Mouse (Mus musculus): ENCODE results near the gene Svop. TPM values are rescaled to one million over a fixed set of nuclear protein-coding genes. Genes with fewer than 3 reads are reported as not detected.

Gene Svop
- polyA plus RNA-seq, 1 experiment: 0.33 TPM

DNA sequence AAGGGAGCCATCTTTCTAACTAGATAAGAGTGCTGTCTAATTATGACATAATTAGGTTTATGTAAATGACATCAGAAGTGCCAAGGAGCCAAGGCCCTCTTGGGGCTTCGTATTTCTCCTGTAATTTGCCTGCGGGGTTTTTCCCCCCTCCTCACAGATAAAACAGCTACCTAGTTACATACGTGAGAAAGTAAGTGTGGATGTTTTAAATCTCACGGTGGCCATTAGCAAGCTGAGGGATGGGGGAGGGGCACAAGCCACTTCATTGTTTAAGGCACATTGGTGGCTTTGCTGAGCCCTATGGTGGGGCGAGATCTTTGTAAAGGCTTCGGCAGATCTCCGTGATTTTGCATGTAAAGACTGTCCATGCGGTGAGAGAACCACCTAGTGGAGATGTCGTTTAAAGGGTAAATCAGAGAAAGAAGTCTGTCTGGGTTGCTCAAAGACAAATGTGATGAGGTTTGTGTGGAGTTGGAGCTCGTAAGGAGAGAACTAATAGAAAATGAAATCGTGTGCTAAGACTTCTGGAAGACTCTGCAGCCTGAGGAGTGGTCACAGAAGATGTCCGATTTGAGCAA is 42.5 kb downstream of the Svop start:
- DNase-seq (ENCODE audit: low read depth, low spot score): no peak
- WGBS: 47% methylated on average over 12 of the region's 12 CpGs

DNA sequence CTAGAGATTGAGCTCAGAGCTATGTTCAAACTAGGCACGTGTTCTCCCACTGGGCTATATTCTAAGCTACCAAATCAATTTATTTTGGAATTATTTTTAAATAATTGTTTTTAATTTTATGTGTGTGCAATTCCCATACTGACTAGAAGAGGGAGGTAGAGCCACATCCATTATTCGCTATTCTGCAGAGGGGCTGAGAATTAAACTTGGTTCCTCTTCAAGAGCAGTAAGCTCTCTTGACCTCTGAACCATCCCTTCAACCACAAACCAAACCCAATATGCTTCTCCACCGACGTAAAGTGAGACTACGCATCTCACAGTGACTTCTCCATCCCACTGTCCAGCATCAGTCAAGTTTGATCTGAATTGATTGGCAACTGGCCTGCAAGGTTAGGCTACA is 44.2 kb downstream of the Svop start:
- no peak for DNase-seq (ENCODE audit: low read depth, low spot score)
- 83% methylated on average over 5 of the region's 5 CpGs for WGBS

DNA sequence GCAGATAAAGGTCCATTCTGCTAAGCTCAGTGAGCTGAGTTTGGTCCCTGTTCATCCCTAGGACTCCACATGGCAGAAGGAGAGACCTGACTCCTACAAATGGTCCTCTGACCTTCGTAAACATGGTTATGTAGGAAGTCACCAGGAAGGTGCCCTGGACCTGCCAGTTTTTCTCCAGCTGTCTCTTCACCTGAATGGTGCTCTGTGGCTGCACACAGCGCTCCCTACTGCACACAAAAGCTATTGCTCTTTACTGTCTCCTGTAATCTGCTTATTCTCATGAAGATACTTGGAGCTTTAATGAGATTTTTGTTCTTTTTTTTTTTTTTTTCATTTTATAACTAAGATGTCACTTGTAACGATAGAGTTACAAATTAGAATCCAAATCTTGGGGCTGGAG is 44.8 kb downstream of the Svop start:
- 38% methylated on average over 3 of the region's 3 CpGs for WGBS
- no peak for DNase-seq (ENCODE audit: low read depth, low spot score)

DNA sequence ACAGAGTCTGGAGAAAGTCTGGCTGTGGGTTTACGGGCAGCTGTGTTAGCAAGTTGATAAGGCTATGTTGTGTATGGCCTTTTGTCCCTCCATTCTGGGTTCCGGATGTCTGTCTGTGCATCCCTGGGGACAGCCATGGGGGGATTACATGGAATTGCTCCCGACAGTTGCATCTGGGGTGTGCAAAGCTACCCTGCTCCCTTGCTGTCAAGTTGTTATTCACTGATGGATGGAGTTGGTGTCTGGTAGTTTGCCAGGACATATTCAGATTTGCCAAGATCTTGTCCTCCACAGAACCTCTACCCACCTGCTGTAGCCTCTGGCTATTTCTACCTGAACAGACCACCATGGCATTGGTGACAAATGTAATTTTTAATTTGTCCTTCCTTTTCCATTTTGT is 45.2 kb downstream of the Svop start:
- DNase-seq (ENCODE audit: low read depth, low spot score): no peak
- WGBS: 55% methylated on average over 3 of the region's 3 CpGs

DNA sequence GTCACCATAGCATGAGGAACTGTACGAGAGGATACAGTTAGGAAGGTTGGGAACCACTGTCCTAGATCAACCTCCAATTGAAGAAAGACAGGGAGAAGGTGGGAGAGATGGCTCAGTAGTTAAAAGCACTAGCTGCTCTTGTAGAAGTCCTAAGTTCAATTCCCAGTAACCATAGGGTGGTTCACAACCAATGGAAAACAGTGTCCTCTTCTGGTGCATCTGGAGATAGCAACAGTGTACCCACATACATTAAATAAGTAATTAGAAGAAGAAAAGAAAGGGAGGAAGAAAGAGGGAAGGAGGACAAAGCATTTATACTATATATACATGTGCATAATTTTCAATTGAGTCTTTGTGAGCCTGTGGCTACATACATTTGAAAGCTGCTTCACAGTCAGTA is 46.2 kb downstream of the Svop start:
- 33% methylated on average over 1 of the region's 1 CpGs for WGBS
- peak; percentile 6 for DNase-seq (ENCODE audit: low read depth, low spot score)

DNA sequence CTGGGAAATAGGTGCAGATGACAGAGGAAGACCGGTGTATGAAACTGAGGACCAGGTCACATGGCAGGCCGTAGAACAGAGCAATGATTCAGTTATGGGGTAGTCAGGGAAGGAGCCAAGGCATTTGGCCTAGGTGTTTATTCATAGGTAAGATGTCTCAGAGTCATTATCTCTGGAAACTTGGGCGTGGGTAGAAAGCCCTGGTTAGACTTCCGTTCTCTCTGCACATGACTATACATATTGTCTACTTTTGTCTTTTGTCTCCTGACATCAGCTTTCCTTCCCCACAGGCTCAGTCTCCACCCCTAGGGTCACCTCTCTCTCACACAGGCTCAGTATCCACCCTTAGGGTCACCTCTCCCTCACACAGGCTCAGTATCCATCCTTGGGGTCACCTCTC is 47.6 kb downstream of the Svop start:
- 40% methylated on average over 4 of the region's 4 CpGs for WGBS
- DNase-seq (ENCODE audit: low read depth, low spot score): no peak

DNA sequence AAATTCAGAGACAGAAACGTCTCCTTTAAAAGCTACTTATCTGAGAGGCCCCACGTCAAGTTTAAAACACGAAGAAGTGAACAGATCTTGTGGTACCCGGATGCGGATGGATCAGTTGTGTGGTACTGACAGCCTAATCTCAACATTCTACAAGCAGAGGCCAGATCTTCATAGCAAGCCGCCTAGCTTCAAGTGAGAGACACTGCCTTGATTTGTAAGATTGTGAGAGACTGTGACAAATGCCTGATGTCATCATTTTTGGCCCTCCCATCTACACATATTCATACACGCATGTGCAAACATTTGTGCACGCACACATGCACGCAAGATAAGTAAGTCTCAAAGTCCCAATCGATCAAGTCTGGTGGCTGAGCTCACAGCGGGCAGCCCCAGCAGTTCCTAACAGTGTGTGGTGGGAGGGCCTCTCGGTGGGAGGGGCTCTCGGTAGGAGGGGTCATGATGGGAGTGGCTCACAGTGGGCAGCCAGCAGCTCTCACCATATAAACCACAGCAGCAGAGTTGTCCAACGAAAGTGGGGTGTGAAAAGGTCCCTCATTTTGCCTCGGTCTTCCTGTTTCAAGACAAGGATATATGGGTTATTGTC is 49.9 kb downstream of the Svop start:
- DNase-seq (ENCODE audit: low read depth, low spot score): peak; percentile 4
- WGBS: 7% methylated on average over 15 of the region's 15 CpGs

DNA sequence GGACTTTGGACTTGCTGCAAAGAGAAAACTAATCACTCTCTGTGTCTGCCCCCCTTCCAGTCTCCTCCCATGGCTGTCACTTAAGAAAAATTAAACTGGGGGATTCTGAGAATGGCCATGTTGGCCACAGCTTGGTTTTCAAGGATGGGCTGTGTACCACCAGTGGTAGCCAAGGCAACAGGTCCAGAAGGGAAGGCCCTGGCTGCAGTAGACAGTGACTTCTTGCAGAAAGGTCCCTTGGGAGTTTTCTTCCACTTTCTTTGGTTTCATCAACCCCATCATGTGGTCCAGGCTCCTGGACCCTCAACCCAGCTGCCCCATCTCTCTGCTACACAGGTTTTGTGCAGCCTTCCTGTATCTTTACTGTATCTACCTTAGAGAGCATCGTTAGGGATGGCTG is 50.5 kb downstream of the Svop start:
- WGBS: 50% methylated on average over 1 of the region's 1 CpGs
- DNase-seq (ENCODE audit: low read depth, low spot score): no peak

DNA sequence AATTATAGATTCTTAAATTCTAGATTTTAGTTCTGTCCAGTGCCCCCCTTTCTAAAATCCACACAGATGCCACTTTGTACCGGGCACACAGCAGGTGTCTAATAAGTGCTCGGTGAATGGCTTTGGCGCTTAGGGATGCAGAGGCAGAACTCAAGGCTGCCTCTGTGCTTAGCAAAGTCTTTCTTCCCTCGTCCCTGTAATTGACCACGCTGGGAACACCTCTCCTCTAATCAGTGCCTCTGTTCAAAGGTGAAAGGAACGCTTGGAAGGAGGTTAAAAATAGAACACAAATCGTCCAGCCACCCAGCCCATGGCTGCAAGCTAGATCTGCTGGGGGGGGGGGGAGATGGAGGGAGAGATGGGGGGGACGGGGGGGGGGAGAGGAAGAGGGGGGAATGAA is 50.9 kb downstream of the Svop start:
- 24% methylated on average over 8 of the region's 8 CpGs for WGBS
- no peak for DNase-seq (ENCODE audit: low read depth, low spot score)

DNA sequence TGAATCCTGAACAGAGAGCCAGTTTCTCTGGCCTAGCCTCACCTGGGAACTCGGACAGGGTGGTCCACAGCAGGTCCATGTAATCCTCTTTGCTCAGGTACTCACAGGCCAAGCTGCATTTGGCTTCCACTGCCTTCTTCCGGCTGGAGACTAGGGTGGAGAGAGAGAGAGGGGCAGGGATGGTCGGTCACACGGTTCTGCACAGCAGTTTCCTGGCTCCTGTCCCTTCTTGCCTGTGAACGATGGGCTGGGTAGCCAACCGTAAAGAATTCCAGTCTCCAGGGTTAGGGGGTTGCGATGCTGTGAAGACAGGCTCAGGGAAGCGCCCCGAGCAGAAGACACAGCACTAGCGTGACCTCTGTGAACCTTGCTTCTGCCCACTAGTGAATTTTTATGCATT is 56.3 kb downstream of the Svop start:
- WGBS: 42% methylated on average over 10 of the region's 10 CpGs

DNA sequence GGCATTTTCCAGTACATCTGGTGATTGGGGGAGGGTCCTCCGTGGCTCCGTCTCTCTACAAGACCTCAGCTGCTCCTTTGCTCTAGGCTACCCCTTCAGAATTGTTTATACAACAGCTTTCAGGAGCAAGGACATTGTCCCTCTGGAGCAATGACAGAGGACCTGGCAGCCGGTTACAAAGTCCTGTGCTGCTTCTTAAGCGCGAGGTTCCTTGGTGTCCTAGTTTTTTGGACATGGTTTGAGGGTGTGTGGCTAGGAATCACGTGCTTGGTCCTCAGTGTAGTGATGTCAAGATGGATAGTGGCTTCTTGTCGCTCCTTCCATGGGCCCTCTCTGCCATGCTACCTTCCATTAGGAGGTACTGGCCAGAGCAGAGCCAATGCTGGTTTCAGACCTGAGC is 57.0 kb downstream of the Svop start:
- 80% methylated on average over 7 of the region's 7 CpGs for WGBS
- no peak for DNase-seq (ENCODE audit: low read depth, low spot score)

More for the DNA sequence above, 56.3 kb downstream of the Svop start:
- DNase-seq (ENCODE audit: low read depth, low spot score): no peak

DNA sequence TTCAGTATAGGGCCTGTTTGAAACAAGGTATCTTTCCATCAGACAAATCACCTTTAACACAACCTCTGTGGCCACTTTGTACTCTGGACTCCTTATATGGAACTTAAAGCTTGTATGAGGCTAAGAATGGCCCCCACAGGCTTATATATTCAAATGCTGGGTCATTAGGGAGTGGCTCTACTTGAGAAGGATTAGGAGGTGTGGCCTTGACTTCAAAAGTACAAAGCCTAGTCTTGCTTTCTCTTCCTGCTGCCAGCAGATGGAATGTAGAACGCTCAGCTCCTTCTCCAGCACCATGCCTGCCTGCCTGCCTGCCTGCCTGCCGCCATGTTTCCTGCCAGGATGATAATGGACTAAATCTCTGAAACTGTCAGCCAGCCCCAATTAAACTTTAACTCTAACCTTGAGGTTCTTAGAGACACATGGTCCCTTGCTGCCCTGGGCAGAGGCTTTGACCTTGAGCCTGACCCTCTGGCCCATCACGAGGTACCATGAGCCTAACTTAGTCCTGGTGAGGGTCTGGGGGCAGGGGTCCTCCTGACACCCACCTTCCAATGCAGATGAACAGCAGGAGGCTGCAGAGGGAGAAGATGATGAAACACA is 59.1 kb downstream of the Svop start:
- DNase-seq (ENCODE audit: low read depth, low spot score): no peak
- WGBS: 78% methylated on average over 3 of the region's 3 CpGs

DNA sequence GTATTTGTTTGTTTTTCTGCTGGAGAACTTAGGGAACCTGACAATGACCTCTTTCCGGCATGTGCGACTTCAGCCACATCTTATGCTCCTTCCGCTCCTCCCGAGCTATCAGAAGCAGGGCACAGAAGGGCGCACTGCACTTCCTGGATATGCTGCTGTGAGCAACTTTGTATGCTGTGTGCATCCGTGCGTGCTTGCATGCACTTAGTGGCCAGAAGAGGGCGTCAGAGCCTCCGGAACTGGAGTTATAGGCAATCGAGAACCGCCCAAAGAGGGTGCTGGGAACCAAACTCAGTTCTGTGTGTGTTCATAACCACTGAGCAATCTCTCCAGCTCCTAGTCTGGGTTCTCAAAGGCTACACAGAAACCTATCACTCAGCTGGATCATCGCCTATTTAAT is 60.7 kb downstream of the Svop start:
- no peak for DNase-seq (ENCODE audit: low read depth, low spot score)
- 89% methylated on average over 12 of the region's 12 CpGs for WGBS

DNA sequence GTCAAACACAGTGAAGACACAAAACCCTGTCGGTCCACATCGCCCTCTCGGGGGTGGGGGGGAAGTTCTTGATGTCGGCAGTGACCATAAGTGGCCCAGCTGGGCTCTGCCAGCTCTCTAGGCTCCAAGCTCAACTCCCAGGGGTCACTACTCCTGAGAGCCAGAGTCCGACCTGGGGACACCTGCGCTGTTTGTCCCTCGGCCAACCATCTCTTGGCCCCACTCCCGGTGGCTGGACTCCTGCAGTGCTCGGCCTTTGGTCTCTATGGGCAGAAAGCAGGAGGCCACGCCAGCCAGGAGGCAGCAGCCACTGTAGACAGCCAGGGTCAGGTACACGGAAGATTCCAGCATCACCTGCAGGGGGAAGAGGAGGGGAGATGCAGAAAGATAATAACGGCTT is 63.3 kb downstream of the Svop start:
- 83% methylated on average over 12 of the region's 12 CpGs for WGBS

DNA sequence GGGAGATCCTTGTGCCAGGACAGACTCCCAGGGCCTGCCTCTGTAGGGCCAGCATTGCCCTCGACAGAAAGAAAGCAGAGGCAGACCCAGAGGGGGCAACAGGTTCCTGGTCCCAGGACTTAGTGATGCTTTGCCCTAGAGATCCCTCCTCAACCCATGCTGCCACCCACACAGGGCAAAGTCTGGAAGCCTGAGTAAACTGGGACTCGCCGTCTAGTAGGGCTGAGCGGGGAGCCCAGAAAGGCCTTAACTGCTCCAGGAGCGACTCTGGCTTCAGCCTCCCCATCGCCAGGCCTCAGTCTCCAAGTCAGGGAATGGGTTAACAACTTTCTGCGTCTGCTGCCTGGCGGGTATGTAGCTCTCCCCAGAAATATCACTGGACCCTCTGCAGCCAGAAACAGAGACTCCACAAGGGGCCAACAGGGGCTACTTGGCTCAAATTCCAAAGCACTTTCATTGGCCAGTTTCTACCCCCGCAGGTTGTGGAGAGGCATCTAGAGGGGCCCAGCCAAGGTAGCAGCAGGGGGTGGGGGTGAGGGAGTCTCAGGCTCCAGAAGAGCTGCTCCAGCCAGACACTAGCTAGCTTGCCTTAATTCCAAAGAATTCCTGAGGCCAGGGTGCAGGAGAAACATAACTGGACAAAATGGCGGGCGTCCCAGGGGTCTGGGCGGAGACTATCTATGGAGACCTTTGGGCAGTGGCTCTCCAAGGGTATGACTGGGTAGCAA is 64.0 kb downstream of the Svop start:
- 80% methylated on average over 12 of the region's 12 CpGs for WGBS
- DNase-seq (ENCODE audit: low read depth, low spot score): no peak

More for the DNA sequence above, 63.3 kb downstream of the Svop start:
- no peak for DNase-seq (ENCODE audit: low read depth, low spot score)

DNA sequence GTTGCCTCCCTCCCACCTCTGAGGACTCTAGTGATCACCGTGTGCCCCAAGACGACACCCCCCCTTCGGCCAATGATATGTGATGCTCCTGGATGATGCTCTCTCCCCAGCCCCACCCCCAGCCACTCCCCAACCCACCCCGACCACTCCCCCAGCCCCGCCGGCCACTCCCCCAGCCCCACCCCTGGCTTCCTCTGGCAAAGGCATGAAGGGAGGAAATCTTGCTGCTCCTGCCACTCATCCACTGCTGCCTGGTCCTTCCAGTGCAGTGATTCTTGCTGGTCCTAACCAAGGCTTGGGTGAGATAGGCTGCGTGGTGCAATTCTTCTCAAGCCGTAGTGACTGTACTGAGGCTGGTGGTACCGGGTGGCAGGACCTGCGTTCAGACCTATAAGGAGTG is 66.5 kb downstream of the Svop start:
- 10% methylated on average over 10 of the region's 10 CpGs for WGBS
- no peak for DNase-seq (ENCODE audit: low read depth, low spot score)

DNA sequence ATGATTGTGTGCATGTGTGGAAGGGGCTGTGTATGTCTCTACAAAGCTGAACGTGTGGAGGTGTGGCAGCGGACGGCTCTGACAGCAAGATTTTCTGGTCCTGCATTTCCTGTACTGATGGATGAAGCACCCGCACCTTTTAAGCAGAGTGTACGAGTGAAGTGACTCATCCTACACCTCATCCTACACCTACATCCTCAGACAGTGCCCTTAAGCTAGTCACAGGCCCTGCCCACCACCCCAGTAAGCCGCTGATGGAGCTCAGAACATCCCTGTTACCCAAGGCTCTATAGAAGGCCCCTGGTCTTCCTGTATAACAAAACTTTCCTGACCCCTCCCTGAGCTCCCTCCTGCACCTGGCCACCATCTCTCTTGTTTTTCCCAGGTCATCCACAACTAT is 67.0 kb downstream of the Svop start:
- DNase-seq (ENCODE audit: low read depth, low spot score): no peak
- 42% methylated on average over 6 of the region's 6 CpGs for WGBS

DNA sequence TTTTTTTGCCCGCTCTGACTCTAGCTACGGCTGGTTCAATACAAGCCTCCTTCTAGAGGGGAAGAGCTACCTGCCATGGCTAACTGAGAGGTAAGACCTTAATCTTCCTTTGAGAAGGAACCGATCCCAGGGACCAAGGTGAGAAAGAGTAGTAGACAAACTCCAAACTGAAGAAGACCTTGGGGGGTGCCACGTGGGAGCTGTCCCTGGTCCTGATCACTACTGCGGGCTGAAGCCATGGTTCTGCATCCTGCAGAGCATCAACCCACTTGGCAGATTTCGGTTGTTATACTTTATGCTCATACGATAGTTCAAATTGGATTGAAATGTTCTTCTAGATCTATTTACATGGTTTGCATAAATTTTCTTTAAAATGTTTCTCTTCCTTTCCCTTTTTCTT is 76.2 kb downstream of the Svop start:
- no peak for DNase-seq (ENCODE audit: low read depth, low spot score)
- WGBS: 64% methylated on average over 7 of the region's 7 CpGs

DNA sequence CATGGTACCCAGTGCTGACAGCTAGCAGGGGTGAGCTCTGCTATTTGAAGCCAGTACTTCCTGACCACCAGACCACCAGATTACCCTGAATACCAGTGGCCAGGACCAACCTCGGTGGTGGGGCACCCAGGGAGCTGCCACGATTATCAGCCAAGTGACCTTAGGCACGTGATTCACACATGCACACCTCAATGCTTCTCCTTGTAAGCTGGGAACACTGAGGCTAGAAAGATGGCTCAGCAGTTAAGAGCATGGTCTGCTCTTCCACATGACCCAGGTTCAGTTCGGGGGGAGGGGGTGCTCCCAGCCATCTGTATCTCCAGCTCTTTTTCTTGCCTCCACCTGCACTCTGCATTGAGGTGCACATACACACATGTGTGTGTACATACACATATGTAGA is 82.3 kb downstream of the Svop start:
- WGBS: 43% methylated on average over 4 of the region's 4 CpGs
- no peak for DNase-seq (ENCODE audit: low read depth, low spot score)

DNA sequence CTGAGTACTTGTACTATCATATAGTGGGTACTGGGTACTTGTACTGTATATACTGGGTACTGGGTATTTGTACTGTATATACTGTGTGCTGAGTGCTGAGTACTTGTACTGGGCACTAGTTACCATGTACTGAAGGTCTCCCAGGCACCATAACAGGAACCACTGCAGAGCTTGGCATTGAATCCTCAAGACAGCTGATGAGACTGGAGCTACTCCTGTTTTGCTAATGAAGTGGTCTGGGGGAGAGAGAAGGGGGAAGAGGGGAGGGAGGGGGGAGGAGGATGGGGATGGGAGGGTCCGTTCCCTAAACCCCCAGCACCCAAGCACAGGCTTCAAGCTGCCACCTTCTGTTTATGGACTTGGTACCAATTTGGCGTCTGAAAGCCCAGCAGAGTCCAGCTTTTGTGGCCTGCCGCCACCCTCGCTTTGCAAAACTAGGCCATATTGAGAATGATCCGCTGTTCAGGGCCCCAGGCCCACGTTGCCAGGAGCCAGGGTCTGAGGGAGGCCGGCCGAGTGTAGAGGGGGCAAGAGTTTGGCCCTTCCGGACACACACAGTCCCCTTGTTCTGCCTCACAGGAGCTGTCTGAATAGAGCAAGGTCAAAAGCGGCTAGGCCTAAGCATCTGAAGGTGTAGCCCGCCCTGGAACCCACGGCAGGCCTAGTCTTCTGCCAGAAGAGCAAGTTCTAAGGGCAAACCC is 83.5 kb downstream of the Svop start:
- DNase-seq (ENCODE audit: low read depth, low spot score): no peak
- WGBS: 83% methylated on average over 12 of the region's 12 CpGs

All from large intestine, adult 2 months (tissue).